Mouse (Mus musculus) layer of hippocampus, postnatal 14 days (tissue): ENCODE measurements around the gene Lce3d. TPM values are rescaled to one million over a fixed set of nuclear protein-coding genes. Genes with fewer than 3 reads are reported as not detected.

Experiments used
- DNase-seq, 2 experiments: peaks; one replicate each; pipeline ENCODE4 v3.0.0; 2021 to 2022; ENCODE audit warnings: low spot score in 2 of 2, mixed read lengths in 1 of 2
- long read RNA-seq, 2 experiments: library from polyadenylated mRNA; stranded (forward); transcript quantifications; one replicate each; pipeline ENCODE4 v2.0.0; 2021
- total RNA-seq, 2 experiments: library from RNA; stranded (reverse); gene quantifications; 2 replicates each; pipeline ENCODE4 v1.2.3; 2021

The Lce3d gene
- total RNA-seq: not detected
- long read RNA-seq, experiment 1: 0 reads
- long read RNA-seq, experiment 2: 0 reads

DNA sequence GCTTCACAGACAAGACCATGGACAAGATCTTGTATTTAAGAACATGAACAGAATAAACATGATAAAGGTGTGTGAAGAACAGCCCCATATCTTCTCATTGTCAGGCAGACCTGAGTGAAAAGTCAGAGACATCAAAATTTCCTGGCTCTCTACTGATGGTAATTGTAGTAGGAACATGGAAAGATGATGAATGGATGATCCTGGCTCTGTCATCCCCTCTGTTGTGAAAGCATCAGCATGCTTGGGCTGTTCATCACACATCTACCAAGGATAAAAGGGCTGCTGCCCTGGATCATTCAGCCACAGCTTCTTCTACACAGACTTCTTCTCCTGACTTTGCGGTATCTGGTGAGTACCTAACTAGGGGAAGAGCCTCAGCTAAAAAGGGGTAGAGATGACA, at the start of gene Lce3d:
Gene Lce3d, plus strand, starts transcription at position 301 of the 400 bp plus-strand sequence.
- DNase-seq: no peak

DNA sequence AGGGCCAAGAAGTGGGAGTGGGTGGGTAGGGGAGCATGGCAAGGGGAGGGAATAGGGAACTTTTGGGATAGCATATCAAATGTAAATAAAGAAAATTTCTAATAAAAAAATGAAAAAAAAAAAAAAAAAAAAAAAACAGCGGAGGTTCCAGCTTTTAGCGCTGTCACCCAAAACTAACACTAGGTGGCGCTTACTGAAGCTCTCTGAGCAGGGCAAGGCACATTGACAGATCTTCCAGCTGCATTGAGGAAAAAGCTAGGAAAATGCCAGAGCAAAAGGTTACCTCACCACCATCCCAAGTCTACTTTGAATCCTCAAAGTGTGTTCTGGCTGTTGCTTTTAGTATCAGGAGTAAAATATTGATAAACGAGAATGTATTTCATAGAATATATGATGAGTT, 49.6 kb upstream of the Lce3d start:
- DNase-seq: peak in 1 of 2 experiments; percentile 5

DNA sequence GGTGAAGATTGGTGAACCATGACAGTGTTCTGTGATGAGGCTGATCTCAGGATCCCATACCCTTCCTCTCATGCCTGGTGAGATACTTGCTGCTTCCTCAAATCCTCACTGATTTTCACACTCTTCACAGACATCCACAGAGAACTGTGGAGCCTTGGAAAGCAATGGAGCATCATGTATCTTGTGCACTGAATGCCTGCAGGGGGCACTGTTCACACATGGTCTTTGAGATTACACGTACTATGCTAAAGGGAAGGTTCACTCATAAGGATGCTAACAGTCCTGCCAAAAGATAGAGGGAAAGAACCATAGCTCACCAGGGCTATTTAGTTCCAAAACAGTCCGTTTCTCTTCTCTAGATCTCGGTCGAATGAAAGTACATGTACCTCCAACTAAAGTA, 36.8 kb upstream of the Lce3d start:
- DNase-seq: peak; percentile 6 to 12

DNA sequence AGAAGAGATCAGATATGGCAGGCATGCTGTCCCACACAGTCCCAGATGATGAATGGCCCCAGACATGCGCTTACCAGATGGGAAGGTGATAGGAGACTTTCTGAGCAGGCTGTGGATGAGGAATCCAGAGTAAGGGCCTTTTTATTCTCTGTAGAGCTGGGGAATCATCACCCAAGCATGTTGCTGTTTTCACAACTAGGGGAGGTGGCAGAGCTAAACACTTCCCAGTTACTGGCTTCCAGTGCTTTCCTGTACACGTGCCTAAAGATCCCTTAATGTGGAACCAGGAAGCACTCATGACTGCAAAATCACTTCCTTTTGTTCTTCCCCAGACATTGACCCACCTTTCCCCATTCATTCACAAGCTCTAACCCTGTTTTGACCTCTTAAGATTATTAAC, 31.1 kb upstream of the Lce3d start, which contains the start of gene Lce3a:
Gene Lce3a, minus strand, starts transcription at position 101 of the 400 bp plus-strand sequence.
- DNase-seq: no peak

DNA sequence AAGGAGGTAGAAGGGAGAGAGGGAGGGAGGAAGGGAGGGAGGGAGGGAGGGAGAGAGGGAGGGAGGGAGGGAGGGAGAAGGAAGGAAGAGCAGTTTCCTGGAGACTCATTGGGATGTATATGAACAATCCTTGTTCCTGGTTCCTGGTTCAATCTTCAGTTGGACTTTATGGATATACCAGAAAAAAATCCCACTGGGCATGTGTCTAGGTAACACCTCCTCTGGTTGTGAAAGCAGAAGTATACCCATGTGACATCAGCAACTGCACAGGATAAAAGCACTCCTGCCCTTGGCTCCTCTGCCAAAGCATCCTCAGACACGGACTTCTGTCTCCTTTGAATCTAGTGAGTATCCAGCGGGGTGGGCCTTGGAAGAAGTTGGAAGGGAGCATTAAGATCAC, 24.5 kb upstream of the Lce3d start, which contains the start of gene Lce3b:
Gene Lce3b, plus strand, starts transcription at position 301 of the 400 bp plus-strand sequence.
- no peak for DNase-seq

DNA sequence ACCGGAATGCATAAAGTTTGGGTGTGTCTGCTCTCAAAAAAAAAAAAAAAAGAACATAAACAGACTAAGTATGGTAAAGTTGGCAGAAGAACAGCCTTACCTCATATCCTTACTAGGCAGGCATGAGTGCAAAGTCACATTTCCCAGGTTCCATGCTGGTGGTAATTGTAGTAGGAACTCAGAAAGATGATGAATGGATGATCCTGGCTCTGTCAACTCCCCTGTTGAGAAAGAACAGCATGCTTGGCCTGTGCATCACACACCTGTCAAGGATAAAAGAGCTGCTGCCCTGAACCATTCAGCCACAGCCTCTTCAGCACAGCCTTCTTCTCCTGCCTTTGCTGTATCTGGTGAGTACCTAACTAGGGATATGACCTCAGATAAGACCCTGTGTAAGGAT, 13.0 kb upstream of the Lce3d start, which contains the start of gene Lce3c:
Gene Lce3c, plus strand, starts transcription at position 301 of the 400 bp plus-strand sequence.
- no peak for DNase-seq

DNA sequence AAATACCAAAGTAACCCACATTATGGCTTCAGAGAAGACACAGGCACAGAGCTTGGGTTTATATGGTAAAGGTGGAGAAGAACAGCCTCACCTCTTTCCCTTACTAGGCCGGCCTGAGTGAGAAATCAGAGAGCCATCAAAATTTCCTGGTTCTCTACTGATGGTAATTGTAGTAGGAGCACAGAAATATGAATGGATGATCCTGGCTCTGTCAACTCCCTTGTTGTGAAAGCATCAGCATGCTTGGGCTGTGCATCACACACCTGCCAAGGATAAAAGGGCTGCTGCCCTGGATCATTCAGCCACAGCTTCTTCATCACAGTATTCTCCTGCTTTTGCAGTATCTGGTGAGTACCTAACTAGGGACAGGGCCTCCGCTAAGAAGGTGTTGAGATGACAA, 9.6 kb downstream of the Lce3d start, which contains the start of gene Lce3e:
Gene Lce3e, plus strand, starts transcription at position 301 of the 400 bp plus-strand sequence.
- DNase-seq: no peak

DNA sequence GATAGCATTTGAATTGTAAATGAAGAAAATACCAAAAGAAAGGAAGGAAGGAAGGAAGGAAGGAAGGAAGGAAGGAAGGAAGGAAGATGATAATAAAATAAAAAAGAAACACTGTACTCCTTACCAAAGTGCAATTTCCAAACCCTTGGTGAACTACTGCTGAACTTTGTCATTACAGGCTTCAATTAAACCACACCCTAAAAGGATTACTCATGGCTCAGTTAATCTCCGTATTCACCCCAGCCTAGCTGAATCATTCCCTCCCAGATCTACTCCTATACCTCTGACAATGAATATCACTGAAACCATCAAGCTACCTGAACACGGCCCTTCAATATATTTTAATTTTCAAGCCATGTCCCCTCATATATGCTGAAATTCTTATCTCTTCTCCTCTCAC, 21.3 kb downstream of the Lce3d start:
- DNase-seq: no peak

DNA sequence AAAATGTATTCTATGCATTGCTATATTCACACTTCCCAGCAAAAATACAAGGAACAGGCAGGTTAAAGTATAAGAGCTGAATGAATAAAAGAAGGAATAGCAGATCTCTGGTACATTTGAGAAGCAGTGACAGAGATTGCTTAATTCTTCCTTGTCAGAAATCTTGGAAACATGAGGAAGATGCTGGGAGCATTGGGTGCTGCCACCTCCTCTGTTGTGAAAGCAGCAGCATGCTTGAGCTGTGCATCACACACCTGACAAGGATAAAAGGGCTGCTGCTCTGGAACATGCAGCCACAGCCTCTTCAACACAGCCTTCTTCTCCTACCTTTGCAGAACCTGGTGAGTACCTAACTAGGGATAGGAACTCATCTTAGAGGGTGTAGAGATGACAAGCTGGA, 34.7 kb downstream of the Lce3d start, which contains the start of gene Lce3f:
Gene Lce3f, plus strand, starts transcription at position 301 of the 400 bp plus-strand sequence.
- DNase-seq: no peak

DNA sequence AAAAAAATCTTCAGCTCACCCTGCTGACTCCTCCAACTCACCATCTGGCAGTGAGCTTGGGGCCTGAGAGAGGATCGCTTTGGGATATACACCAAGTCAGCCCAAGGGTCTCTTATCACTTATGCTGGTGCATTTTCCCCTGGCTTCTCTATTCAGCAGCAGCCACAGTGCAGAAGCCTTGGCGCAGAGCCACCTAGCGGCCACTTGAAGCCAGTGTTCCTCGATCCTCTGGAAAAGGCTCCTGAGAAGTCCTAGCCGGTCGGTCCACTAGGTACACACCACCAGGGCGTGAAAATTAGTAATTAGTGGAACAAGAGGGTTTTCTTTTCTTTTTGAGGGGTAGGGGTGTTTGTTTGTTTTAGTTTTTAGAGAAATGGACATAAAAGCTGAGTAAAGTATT, 41.5 kb downstream of the Lce3d start:
- peak; percentile 40 to 70 for DNase-seq

DNA sequence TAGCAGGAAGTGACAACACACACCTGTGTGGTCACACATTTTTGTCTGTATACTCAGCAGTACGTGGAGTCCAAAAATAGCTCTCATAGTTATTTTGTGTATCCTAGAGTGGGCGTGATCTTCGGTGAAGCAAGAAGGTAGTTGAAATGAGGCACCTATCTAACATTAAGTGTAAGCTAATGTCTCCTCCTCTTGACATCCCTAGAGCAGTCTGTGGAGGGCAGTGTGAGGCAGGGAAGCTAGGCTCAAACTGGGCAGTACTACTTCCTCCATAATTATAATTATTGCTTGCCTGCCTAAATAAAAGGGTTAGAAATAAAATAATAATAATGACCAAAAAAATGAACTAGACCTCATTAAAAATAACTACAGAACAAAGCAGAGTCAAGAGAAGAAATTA, 43.4 kb downstream of the Lce3d start:
- DNase-seq: no peak

DNA sequence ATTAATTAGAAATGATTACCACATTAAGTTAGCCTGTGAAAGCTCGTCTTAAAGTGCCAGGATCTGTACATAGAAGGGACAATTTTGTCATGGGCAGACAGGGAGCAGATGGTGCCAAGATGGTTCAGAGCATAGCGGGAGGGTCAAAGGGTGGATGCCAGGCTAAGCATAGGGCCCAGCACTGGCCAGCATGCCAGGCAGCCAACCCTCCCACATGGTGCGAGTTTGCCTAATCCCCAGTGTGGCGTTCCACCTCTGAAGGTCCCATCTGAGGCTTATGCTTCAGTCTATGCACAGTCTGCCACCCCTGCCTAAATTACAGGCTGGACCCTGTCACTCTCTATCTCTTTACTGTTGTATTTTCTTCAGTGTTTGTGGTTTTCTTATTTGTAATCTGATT, 45.7 kb downstream of the Lce3d start:
- DNase-seq: no peak

Other genes starting within 250 kb of the Lce3d start
- gene Lce1e, start 248.3 kb upstream of the Lce3d start, total RNA-seq: not detected
- gene Lce1f, start 237.0 kb upstream of the Lce3d start, total RNA-seq: not detected
- gene Gm38119, start 218.3 kb upstream of the Lce3d start, total RNA-seq: not detected
- gene Lce1g, start 205.1 kb upstream of the Lce3d start, total RNA-seq: not detected
- not detected for gene Lce1h, start 192.3 kb upstream of the Lce3d start, total RNA-seq
- gene Lce1i, start 178.5 kb upstream of the Lce3d start, total RNA-seq: not detected
- not detected for gene Lce1j, start 166.9 kb upstream of the Lce3d start, total RNA-seq
- not detected for gene Lce1k, start 149.5 kb upstream of the Lce3d start, total RNA-seq
- gene Kprp, start 130.1 kb upstream of the Lce3d start, total RNA-seq: not detected
- gene Lce1l, start 106.1 kb upstream of the Lce3d start, total RNA-seq: not detected
- not detected for gene 2310050C09Rik, start 87.2 kb upstream of the Lce3d start, total RNA-seq
- not detected for gene Lce3a, start 31.2 kb upstream of the Lce3d start, total RNA-seq
- gene Lce3b, start 24.4 kb upstream of the Lce3d start, total RNA-seq: not detected
- not detected for gene Lce3c, start 12.9 kb upstream of the Lce3d start, total RNA-seq
- not detected for gene Lce3e, start 9.7 kb downstream of the Lce3d start, total RNA-seq
- gene Lce3f, start 34.8 kb downstream of the Lce3d start, total RNA-seq: not detected
- gene Crct1, start 58.3 kb downstream of the Lce3d start, total RNA-seq: not detected
- gene Lce1m, start 61.7 kb downstream of the Lce3d start, total RNA-seq: not detected
- not detected for gene Gm4858, start 111.4 kb downstream of the Lce3d start, total RNA-seq
- not detected for gene Crnn, start 187.4 kb downstream of the Lce3d start, total RNA-seq
- not detected for gene Flg2, start 239.9 kb downstream of the Lce3d start, total RNA-seq